Mouse (Mus musculus): ENCODE data around the gene Plk5.

DNA sequence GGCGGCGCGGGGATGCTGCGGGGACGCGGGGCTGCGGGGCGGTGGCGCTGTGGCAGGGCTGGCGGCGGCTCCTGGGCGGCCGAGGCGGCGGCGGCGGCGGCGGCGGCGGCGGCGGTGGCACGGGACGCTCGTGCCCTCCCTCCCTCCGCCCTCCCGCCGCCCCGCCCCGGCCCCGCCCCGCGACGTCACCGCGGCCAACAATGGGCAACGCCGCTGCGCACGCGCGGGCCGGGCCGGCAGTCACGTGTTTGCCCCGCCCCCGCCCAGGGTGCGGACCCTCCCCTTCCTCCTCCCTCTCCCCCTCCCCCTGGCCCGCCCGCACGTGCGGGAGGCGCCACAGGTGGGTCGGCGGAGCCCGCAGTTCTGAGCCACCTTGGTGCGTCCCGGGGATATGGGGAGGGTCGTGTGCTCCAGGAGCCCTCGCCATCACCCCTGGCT, 31.3 kb downstream of the Plk5 start, which contains the start of gene Mex3d:
- TF ChIP-seq POLR2A (IDR thresholded peaks at IDR 0.05; ENCODE audit: low read depth, low read length), result peak; percentile 45
- TF ChIP-seq CTCF (IDR thresholded peaks at IDR 0.05; ENCODE audit: extremely low read depth, insufficient read depth, insufficient read length, insufficient replicate concordance), result no peak
